Mouse (Mus musculus) retina, postnatal 7 days (tissue): Measurements from ENCODE around the gene Lrrc27.

ENCODE experiments used
- DNase-seq: peaks from one replicate; pipeline ENCODE4 v3.0.0-alpha.2; 2012; ENCODE audit warnings: low read depth, low spot score

Gene Lrrc27

DNA sequence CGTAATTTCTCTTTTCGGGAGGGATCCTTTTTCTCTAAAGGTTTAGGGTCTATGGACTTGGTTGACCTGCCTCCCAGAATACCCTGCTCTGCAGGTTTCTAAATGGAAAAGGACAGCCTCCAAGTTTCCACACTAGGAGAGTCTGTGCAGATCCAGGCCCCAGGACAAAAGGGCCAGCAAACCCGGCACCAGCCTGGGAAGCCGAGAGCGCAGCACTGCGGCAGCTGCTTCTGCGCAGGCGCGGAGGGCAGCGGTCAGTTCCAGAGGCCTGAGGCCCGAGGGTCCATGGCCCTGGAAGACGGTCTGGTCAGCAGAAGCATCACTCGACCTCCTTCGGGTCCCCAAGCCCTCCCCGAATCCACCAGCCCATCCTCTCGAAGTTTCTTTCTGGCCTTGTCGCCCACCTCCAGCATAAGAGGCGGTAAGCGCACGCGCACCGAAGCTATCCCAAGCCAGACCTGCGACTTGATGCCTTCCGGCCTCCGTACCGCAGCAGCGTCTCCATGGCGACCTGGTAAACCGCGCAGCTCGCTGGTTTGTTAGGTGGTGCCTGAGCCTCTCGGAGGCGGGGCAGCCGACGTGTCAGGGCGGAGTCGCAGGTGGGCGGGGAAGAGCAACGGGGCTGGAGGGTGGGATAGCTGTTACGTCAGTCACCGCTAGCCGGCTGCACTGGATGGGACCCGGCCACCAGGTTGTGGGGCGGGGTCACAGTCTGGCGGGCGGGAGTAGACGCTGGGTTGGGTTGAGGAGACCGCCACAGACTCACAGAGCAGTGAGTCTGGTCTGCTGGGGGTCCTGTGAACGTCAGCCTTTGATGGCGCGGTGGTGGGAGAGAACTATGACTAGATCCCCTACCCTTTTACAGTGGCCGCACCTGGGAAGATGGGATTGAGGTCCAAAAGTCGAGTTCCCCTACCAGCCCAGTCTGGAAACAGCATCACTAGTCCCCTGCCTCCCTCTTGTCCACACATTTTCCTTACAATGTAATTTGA lies at the start of gene Lrrc27, which contains the start of gene Stk32c:
Lrrc27 (plus strand) TSS at position 235 of the 992 bp plus-strand sequence.
Stk32c (minus strand) TSS at position 554 of the 992 bp plus-strand sequence.
- DNase-seq = peak; percentile 98

GRCm38 (mm10) chr7:139164410-139164809 lies 48.4 kb upstream of the Lrrc27 start:
- no peak for DNase-seq

GRCm38 (mm10) chr7:139169143-139169542 lies 43.6 kb upstream of the Lrrc27 start:
- DNase-seq = no peak

DNA sequence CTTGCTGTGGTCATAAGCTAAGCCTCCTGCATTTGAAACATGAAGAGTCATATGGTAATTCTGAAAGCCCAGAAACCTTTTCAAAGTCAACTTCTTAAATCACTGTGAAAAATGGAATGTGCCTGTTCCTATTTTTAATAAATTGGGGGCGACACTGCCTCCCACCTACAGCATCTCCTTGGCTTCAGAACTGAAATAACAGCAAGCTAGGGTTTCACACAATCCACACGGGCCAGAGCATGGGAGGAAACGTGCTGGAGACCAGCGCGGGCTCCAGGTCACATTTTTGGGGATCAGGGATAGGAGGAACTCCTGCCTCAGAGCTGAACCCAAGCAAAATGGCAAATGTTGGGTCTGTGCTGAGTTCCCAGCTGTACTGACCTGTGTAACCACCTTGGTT lies 33.5 kb upstream of the Lrrc27 start:
- DNase-seq = no peak

DNA sequence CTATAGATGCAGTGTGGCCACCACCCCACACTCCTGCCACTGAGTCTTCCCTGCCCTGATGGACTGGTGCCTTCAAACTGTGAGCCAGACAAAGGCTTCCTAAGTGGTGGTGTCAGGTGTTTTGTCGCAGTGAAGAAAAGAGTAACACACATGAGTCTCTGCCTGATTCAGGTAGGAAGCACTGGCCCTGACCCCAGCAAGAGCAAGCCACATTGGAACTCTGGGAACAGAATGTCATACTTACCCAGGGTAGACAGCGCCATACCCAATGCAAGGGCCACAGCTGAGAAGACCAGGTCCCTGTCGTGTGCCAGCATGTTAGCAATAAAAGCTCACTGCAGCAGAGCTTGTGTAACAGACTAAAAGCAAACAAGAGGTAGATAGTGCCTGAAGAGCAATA lies 32.7 kb upstream of the Lrrc27 start:
- DNase-seq = no peak

GRCm38 (mm10) chr7:139184396-139184795 lies 28.4 kb upstream of the Lrrc27 start:
- DNase-seq = no peak

GRCm38 (mm10) chr7:139184846-139185245 lies 27.9 kb upstream of the Lrrc27 start:
- DNase-seq = no peak

GRCm38 (mm10) chr7:139185971-139186370 lies 26.8 kb upstream of the Lrrc27 start:
- no peak for DNase-seq

GRCm38 (mm10) chr7:139186436-139186835 lies 26.4 kb upstream of the Lrrc27 start:
- DNase-seq = no peak

GRCm38 (mm10) chr7:139187277-139187676 lies 25.5 kb upstream of the Lrrc27 start:
- DNase-seq = no peak

GRCm38 (mm10) chr7:139187771-139188633 lies 24.8 kb upstream of the Lrrc27 start:
- peak; percentile 54 for DNase-seq

- DNase-seq = peak; percentile 46
These were observed 24.1 kb upstream of the Lrrc27 start for GRCm38 (mm10) chr7:139188634-139189207.

GRCm38 (mm10) chr7:139190616-139191015 lies 22.2 kb upstream of the Lrrc27 start:
- DNase-seq = no peak

DNA sequence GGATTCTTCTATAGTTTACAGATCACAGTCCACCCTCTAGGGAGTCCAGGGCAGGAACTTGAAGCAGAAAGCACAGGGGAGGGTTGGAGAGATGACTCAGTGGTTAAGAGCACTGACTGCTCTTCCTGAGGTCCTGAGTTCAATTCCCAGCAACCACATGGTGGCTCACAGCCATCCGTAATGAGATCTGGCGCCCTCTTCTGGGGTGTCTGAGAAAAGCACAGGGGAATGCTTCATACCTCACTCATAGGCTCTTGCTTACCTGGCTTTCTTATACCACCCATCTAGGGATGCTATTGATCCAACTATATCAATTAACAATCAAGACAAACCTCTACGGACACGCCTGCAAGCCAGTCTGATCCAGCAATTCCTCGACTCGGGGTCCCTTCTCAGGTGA lies 21.2 kb upstream of the Lrrc27 start:
- DNase-seq = no peak

DNA sequence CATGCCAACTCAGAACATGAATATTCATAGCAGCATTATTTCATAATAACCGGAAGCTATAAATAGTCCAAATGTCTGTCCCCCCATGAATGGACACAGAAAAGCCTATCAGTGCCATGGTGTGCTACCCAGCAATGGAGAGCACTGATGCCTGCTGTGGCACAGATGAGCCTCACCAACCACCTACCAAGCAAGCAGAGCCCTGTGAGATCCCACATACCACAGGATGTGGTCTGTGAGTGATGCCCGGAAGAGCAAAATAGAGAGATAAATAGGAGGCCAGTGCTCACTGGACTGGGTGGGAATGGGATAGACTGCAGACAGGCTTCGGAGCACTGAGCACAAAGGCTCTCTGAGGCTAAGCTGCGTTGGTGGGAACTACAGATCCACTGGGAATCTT lies 15.8 kb upstream of the Lrrc27 start:
- DNase-seq = no peak

GRCm38 (mm10) chr7:139200108-139200507 lies 12.7 kb upstream of the Lrrc27 start:
- DNase-seq = peak; percentile 72

DNA sequence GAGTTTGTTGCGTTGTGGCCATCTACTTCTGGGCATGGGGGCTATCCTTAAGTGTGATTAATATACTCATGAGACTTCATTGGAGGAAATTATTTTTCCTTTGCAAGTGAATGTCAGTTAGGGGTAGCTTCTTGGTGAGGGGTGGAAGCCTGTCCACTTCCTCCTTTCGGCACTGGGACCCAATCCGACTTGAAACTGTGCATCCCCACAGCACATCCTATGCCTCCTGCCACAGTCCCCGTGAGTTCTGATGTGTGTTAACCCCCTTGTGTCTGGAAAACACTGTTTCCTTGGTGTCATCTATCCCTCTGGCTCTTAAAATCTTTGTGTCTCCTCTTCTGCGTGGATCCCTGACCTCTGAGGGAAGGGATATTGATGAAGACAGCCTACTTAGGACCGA lies 11.6 kb upstream of the Lrrc27 start:
- DNase-seq = no peak

GRCm38 (mm10) chr7:139208023-139208772 lies 4.6 kb upstream of the Lrrc27 start:
- peak; percentile 59 for DNase-seq

- DNase-seq = no peak
These were observed 4.1 kb upstream of the Lrrc27 start for GRCm38 (mm10) chr7:139208773-139209095.

DNA sequence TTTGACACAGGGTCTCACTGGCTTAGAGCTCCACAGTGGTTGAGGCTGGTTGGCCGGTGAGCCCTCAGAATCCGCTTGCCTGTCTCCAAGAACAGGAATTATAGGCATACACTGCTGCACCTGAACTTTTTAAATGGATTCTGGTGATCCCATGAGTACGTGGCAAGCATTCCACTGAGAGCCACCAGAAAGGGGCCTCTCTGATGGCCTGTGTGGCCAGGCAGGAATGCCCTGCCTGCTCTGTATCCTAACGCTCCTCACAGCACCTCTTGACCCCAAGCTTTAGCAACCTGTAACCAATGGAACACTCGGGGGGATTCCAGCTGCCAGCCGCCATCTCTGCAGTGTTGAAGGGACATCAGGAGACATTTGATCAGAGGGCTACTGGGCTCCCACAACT lies 1.0 kb upstream of the Lrrc27 start:
- no peak for DNase-seq

- DNase-seq = no peak
These were observed 963 bp downstream of the Lrrc27 start for GRCm38 (mm10) chr7:139213751-139214150.
